Mouse (Mus musculus): ENCODE data around the gene Sat2. TPM values are rescaled to one million over a fixed set of nuclear protein-coding genes. Genes with fewer than 3 reads are reported as not detected.
"Not testable (repeated sequence)": the region's sequence is repeated elsewhere in the genome, so short reads cannot be mapped to it uniquely, and the experiment has no call there.

Gene Sat2
- total RNA-seq, 4 experiments from 2014 or later = 1.4 to 3.8 (median 2.7) TPM

DNA sequence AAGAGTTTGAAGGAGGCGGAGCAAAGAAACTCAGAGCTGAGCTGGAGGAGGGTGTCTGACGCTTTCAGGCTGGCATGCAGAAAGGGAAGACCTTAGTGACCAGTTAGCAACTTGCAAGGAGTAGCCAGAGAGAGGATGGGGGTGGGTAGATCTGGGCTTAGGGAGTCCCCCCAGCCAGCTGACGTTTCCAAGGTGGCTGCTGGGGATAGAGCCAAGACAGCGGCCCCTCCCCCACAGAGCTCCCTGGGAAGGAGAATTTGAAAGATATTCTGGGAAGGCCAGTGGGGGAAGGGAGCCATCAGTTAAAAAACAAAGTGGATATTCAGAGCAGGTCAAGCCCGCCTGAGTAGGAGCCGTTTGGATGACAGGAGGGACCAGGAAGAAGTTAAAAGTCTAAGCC is 21.7 kb upstream of the Sat2 start:
- peak; percentile 71 to 83 for DNase-seq (ENCODE audit: low spot score in 2 of 2)

- DNase-seq (ENCODE audit: low spot score in 2 of 2) = no peak
Observed at GRCm38 (mm10) chr11:69601768-69602167, 20.1 kb upstream of the Sat2 start.

GRCm38 (mm10) chr11:69603516-69603915 is 18.3 kb upstream of the Sat2 start:
- no peak for DNase-seq (ENCODE audit: low spot score in 2 of 2)

DNA sequence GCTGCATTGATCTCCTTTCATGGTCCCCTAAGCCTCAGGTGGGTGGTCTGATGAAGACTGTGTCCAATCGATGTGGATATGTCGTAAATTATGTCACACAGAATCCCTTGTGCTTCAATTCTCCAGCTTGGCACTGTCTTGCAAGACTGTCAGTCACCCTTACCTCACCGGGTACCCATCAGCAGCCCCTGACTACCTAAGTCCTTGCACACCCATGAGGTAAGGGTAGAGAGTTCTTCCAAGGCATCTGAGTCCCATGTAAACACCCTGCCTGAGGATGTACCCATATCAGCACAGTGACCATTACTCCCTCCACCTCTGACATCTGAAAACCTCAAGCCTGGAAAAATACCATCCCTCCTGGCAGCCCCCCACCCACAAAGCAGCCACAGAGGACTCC is 17.5 kb upstream of the Sat2 start:
- DNase-seq (ENCODE audit: low spot score in 2 of 2) = no peak

DNA sequence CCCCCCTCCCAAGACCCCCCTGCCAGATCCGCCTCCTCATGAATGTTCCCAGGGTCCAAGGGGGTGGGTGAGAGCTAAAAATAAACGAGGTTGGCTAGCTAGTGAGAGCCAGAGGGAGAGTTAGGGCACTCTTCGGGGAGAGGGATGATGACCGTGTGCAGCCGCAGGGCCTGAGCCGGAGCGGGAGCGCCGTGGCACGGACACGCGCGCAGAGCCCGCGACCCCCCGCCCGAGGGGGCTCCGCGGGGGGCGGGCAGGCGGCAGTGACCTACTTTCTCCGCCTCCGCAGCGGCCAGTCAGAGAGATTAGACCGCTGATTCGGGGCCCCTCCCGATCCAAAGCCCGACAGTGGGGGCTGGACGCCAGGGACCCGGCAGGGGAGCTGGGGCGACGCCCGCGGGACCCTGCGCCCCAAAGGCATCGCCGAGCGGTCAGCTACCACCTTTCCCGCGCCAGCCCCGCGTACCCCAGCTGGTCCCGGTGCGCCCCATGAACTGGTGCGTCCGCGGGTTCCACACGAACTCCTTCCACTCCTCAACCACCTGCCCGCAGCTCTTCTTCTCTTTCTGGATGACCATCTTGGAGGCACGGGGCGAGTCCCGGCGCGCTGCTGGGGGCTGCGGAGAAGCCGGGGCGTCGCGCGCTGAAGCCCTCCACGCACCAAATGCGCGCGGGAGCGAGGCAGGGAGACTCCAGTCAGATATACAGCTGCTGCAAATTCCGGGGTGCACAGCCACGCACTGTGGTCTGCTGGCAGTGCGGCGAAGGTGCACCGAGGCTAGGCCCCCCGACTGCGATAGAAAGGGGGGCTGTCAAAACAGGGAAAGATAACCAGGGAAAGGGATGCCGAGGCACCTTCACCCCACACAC is 16.8 kb upstream of the Sat2 start:
- no peak for DNase-seq (ENCODE audit: low spot score in 2 of 2)

GRCm38 (mm10) chr11:69605726-69606490 is 15.9 kb upstream of the Sat2 start, which contains the start of gene Atp1b2:
TSS of gene Atp1b2 (minus strand) at chr11:69605942.
- peak; percentile 41 to 74 for DNase-seq (ENCODE audit: low spot score in 2 of 2)

DNA sequence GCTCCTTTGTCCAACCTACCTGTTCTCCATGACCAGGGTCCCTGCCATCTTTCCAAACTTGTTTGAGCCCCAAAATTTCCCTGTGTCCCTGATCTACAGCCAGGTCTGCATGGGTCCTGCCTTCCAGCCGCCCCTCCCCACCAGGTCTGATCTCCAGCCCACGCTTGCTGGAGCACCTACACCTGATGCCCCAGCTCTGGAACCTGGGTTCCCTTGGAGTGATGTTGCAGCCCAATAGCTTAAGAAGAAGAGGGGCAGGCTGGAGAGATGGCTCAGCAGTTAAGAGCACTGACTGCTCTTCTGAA is 15.4 kb upstream of the Sat2 start:
- DNase-seq (ENCODE audit: low spot score in 2 of 2) = no peak

- no peak for DNase-seq (ENCODE audit: low spot score in 2 of 2)
Observed at GRCm38 (mm10) chr11:69606832-69607231, 15.0 kb upstream of the Sat2 start.

GRCm38 (mm10) chr11:69608525-69608924 is 13.3 kb upstream of the Sat2 start:
- DNase-seq (ENCODE audit: low spot score in 2 of 2) = no peak

- DNase-seq (ENCODE audit: low spot score in 2 of 2) = no peak
Observed at GRCm38 (mm10) chr11:69609416-69609815, 12.4 kb upstream of the Sat2 start.

DNA sequence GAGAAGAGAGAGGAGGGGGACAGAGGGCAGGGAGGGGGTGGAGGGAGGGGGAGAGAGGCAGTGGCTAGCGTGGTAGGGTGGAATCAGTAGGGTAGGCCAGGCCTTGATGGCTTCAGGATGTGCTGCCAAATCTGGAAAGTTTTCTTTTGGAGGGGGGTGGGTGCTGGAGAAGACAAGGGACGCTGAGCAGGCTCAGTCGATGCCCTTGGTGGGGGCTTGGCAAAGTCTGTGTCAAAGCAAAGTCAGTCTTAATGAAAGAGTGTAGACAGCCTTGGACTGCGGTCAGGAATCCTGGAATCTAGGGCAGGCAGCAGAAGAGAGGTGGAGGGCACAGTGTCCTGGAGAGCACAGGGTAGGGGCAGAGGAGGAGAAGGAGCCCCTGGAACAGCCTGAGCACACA is 10.9 kb upstream of the Sat2 start:
- DNase-seq (ENCODE audit: low spot score in 2 of 2) = no peak

- DNase-seq (ENCODE audit: low spot score in 2 of 2) = peak; percentile 81 to 83
Observed at GRCm38 (mm10) chr11:69613553-69614256, 8.1 kb upstream of the Sat2 start.

- DNase-seq (ENCODE audit: low spot score in 2 of 2) = not testable (repeated sequence)
Observed at GRCm38 (mm10) chr11:69614257-69614588, 7.6 kb upstream of the Sat2 start.

GRCm38 (mm10) chr11:69616781-69617180 is 5.0 kb upstream of the Sat2 start:
- no peak for DNase-seq (ENCODE audit: low spot score in 2 of 2)

GRCm38 (mm10) chr11:69617805-69618204 is 4.0 kb upstream of the Sat2 start, which contains the start of gene Shbg:
TSS of gene Shbg (minus strand) at chr11:69617905.
- no peak for DNase-seq (ENCODE audit: low spot score in 2 of 2)

GRCm38 (mm10) chr11:69620394-69621081 is 1.3 kb upstream of the Sat2 start:
- DNase-seq (ENCODE audit: low spot score in 2 of 2) = no peak

DNA sequence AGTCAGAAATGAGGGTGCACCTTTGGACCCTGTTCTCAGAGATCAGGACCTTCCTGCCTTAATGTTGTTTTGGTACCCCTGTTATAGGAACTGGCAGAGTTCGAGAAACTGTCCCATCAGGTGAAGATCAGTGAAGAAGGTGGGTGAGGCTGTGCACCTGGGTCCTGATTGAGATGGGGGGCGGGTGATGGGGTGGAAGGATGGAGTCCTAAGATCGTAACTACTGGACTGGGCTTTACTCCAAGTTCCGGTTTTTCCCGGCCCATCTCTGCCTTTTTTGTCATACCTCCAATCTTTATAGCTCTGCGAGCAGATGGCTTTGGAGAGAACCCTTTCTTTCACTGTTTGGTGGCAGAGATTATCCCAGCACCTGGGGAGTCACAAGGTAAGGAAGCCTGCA is 582 bp downstream of the Sat2 start:
- no peak for DNase-seq (ENCODE audit: low spot score in 2 of 2)

GRCm38 (mm10) chr11:69623006-69623405 is 1.2 kb downstream of the Sat2 start:
- no peak for DNase-seq (ENCODE audit: low spot score in 2 of 2)

GRCm38 (mm10) chr11:69624339-69624738 is 2.5 kb downstream of the Sat2 start:
- DNase-seq (ENCODE audit: low spot score in 2 of 2) = not testable (repeated sequence)

GRCm38 (mm10) chr11:69628286-69628685 is 6.5 kb downstream of the Sat2 start:
- DNase-seq (ENCODE audit: low spot score in 2 of 2) = peak in 1 of 2 experiments; percentile 46

GRCm38 (mm10) chr11:69629802-69630201 is 8.0 kb downstream of the Sat2 start:
- no peak for DNase-seq (ENCODE audit: low spot score in 2 of 2)
